Mouse (Mus musculus) embryo, embryonic 10.5 days (tissue): Measurements from ENCODE around the gene Gm11111.

ENCODE experiments used
- DNase-seq: peaks from one replicate; pipeline ENCODE4 v3.0.0-alpha.2; 2015; ENCODE audit warnings: low spot score

Gm11111 gene

GRCm38 (mm10) chr5:98582051-98582450 is 29.6 kb downstream of the Gm11111 start:
- no peak for DNase-seq

GRCm38 (mm10) chr5:98585915-98586314 is 33.4 kb downstream of the Gm11111 start:
- no peak for DNase-seq
